ENCODE assay signal across 26 mouse cellular contexts in the genomic region with DNA sequence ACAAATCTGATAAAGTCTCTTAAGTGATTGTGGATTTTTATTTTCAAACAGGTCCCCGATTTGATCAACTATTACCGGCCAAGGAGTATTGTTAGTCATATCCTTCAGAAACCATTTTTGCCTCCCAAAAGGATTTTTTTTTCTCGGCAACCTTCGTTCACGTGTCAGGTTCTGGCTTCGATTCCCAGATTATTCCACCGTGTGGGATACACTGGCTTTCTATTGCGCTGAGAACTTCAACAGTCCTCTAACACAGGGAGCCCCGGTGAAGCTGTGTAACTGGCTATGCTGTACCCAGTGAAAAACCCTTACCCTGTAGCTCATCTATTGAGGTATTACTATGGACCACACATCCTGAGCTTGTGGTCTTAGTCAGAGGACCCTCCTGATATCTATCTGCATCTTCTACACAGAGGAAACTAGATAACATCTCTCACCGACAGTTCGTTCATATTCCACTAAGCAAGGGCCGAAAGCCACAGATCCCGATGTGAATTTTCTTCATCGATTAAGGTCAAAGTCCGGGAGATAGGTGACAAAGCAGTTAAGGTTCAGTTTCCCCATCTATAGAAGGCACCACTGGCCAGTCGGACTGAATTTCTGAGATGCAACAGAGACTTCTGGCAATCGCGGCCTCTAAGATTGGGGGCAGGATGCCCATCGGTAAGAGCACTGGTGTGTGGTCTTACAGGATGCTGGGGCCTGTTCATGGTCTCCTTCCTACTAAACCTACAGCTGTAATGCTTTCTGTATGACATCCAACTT. TPM values are rescaled to one million over a fixed set of nuclear protein-coding genes. Genes with fewer than 3 reads are reported as not detected.
A peak's percentile ranks its signal among the peaks of the same experiment; 100 is the strongest.
DNase-seq lines count a peak whose midpoint lies in the region; ATAC-seq lines count a peak whose summit lies in the region.
"Had no signal": no experiment of that assay in that cellular context is flagged by ENCODE, and none has a peak within 500 bp of the region (broad histone marks: within the 10 kb centered on the region; RNA-seq: fewer than 3 reads in every experiment).

No protein-coding gene starts in this region.

- no peaks in the 10 kb centered on the region for H3K36me3 ChIP-seq in liver, embryonic 13.5 days
- no peaks in the 10 kb centered on the region for H3K36me3 ChIP-seq in liver, embryonic 16.5 days (ENCODE audit: control insufficient read depth, insufficient read depth)
- no peaks in the 10 kb centered on the region for H3K36me3 ChIP-seq in hindbrain, embryonic 10.5 days
- H3K36me3 ChIP-seq: embryonic facial prominence, embryonic 15.5 days; forebrain, embryonic 15.5 days; limb, embryonic 15.5 days had no signal

- DNase-seq in liver, embryonic 13.5 days = no peak
- no peak for DNase-seq in liver
- DNase-seq in ZHBTc4 (ENCODE audit: low read depth, low spot score) = peak; percentile 76
- no peak for DNase-seq in hindbrain, embryonic 10.5 days (ENCODE audit: low spot score)
- DNase-seq in B cell, adult 2 months = no peak
- DNase-seq: adrenal gland, postnatal 10 days; cerebellum, adult 9-10 months; gastrocnemius, postnatal 10 days; kidney, adult 18-20 months; left cerebral cortex, postnatal 4 days; spleen, adult 18-20 months had no signal

- no peak for ATAC-seq in liver, embryonic 13.5 days (ENCODE audit: low read depth)
- ATAC-seq in liver, embryonic 16.5 days (ENCODE audit: low read depth) = no peak
- no peak for ATAC-seq in inflammation-experienced regulatory T-cells, adult 6 months
- ATAC-seq: activated CD4-positive, CD25-positive, alpha-beta regulatory T cell, adult 4 months; forebrain, embryonic 15.5 days; lung, postnatal 0 days; Patski had no signal

- no peak overlapping the region for H3K4me3 ChIP-seq in liver, embryonic 13.5 days (replicated peaks)
- H3K4me3 ChIP-seq in liver, embryonic 16.5 days (ENCODE audit: low read depth, low read length) = no peak overlapping the region
- no peak overlapping the region for H3K4me3 ChIP-seq in hindbrain, embryonic 10.5 days
- H3K4me3 ChIP-seq: embryonic facial prominence, embryonic 15.5 days; forebrain, embryonic 15.5 days; limb, embryonic 15.5 days had no signal

- 66% methylated on average over 19 of the region's 19 CpGs for WGBS in liver, embryonic 13.5 days (ENCODE audit: insufficient replicate concordance)
- 66% methylated on average over 19 of the region's 19 CpGs for WGBS in liver, embryonic 16.5 days (ENCODE audit: insufficient replicate concordance)
- 94% methylated on average over 19 of the region's 19 CpGs for WGBS in hindbrain, embryonic 10.5 days

- no peak overlapping the region for H3K9ac ChIP-seq in liver, embryonic 13.5 days
- no peak overlapping the region for H3K9ac ChIP-seq in liver, embryonic 16.5 days (ENCODE audit: low read depth, low read length)
- H3K9ac ChIP-seq: embryonic facial prominence, embryonic 15.5 days; forebrain, embryonic 15.5 days; limb, embryonic 15.5 days had no signal

- H3K4me1 ChIP-seq in liver, embryonic 13.5 days (replicated peaks) = peaks cover 45% of the 10 kb centered on the region
- H3K4me1 ChIP-seq in liver, embryonic 16.5 days (ENCODE audit: control insufficient read depth, low read depth, low read length) = peaks cover 32% of the 10 kb centered on the region
- H3K4me1 ChIP-seq in hindbrain, embryonic 10.5 days (replicated peaks) = no peaks in the 10 kb centered on the region
- H3K4me1 ChIP-seq: forebrain, embryonic 15.5 days; limb, embryonic 15.5 days had no signal

- H3K27me3 ChIP-seq in liver, embryonic 13.5 days = no peaks in the 10 kb centered on the region
- no peaks in the 10 kb centered on the region for H3K27me3 ChIP-seq in liver, embryonic 16.5 days (ENCODE audit: control insufficient read depth, insufficient read depth, low read depth, low read length)
- no peaks in the 10 kb centered on the region for H3K27me3 ChIP-seq in hindbrain, embryonic 10.5 days (ENCODE audit: insufficient read depth, poor library complexity, severe bottlenecking)
- H3K27me3 ChIP-seq: embryonic facial prominence, embryonic 15.5 days; forebrain, embryonic 15.5 days; limb, embryonic 15.5 days; Patski had no signal

- peak overlapping the region; percentile 18; the same call in 1 of the 2 replicates for H3K27ac ChIP-seq in liver, embryonic 13.5 days
- H3K27ac ChIP-seq in liver, embryonic 16.5 days (ENCODE audit: low read length) = peak overlapping the region; percentile 46; the same call in 1 of the 2 replicates
- no peak overlapping the region for H3K27ac ChIP-seq in hindbrain, embryonic 10.5 days
- H3K27ac ChIP-seq: embryonic facial prominence, embryonic 15.5 days; forebrain, embryonic 15.5 days; kidney, postnatal 0 days; limb, embryonic 15.5 days had no signal

- no peaks in the 10 kb centered on the region for H3K9me3 ChIP-seq in liver, embryonic 13.5 days (replicated peaks)
- no peaks in the 10 kb centered on the region for H3K9me3 ChIP-seq in liver, embryonic 16.5 days (replicated peaks; ENCODE audit: control insufficient read depth, low read length)
- no peaks in the 10 kb centered on the region for H3K9me3 ChIP-seq in hindbrain, embryonic 10.5 days
- H3K9me3 ChIP-seq: embryonic facial prominence, embryonic 15.5 days; forebrain, embryonic 15.5 days; limb, embryonic 15.5 days had no signal

- H3K4me2 ChIP-seq in liver, embryonic 13.5 days = no peak overlapping the region
- H3K4me2 ChIP-seq in liver, embryonic 16.5 days (ENCODE audit: low read depth, low read length) = no peak overlapping the region
- H3K4me2 ChIP-seq: embryonic facial prominence, embryonic 15.5 days; forebrain, embryonic 15.5 days; heart, embryonic 11.5 days; limb, embryonic 15.5 days; midbrain, embryonic 11.5 days had no signal

RNA-seq across cellular contexts. Expression of a gene that starts 35.4 kb away (rescaled TPM):
- polyA plus RNA-seq in liver, embryonic 13.5 days (2015; fragmentation: Nextera tagmentation; extraction: Ambion mirVana) = 1.7 and 1.9 TPM in 2 replicates
- 2.9 and 3.5 TPM in 2 replicates for polyA plus RNA-seq in liver, embryonic 16.5 days (2015; fragmentation: Nextera tagmentation; extraction: Ambion mirVana)
- 0.90 and 1.0 TPM in 2 replicates for polyA plus RNA-seq in hindbrain, embryonic 10.5 days (2016; fragmentation: Nextera tagmentation; extraction: Ambion mirVana)
- 1 to 10 TPM in 2 of 3 experiments, under 1 TPM in 1; 0.20 to 3.1 (median 1.7) TPM for polyA plus RNA-seq in inflammation-experienced regulatory T-cells, adult 6 months (2017; shearing (Covaris generic))
- polyA plus RNA-seq: Patski had no signal

RNA-seq across cellular contexts. Expression of a gene that starts 45.1 kb away (rescaled TPM):
- not detected in 2 replicates for polyA plus RNA-seq in liver, embryonic 13.5 days (2015; fragmentation: Nextera tagmentation; extraction: Ambion mirVana)
- 0.07 TPM in 1 of 2 replicates, not detected in the other for polyA plus RNA-seq in liver, embryonic 16.5 days (2015; fragmentation: Nextera tagmentation; extraction: Ambion mirVana)
- not detected in 2 replicates for polyA plus RNA-seq in hindbrain, embryonic 10.5 days (2016; fragmentation: Nextera tagmentation; extraction: Ambion mirVana)
- not detected for polyA plus RNA-seq in inflammation-experienced regulatory T-cells, adult 6 months (2017; shearing (Covaris generic))
- polyA plus RNA-seq: activated CD4-positive, CD25-positive, alpha-beta regulatory T cell, adult 4 months; embryonic facial prominence, embryonic 15.5 days; forebrain, embryonic 15.5 days; heart, embryonic 11.5 days; heart, postnatal 0 days; hindbrain, embryonic 11.5 days; kidney, postnatal 0 days; large intestine, adult 2 months; limb, embryonic 15.5 days; lung, postnatal 0 days; midbrain, embryonic 11.5 days; Patski; thymus, postnatal 0 days had no signal
